Mouse (Mus musculus) midbrain, embryonic 13.5 days (tissue): ENCODE data around the gene Ecel1. TPM values are rescaled to one million over a fixed set of nuclear protein-coding genes. Genes with fewer than 3 reads are reported as not detected.
A peak's percentile ranks its signal among the peaks of the same experiment; 100 is the strongest.

Source experiments
- ATAC-seq: fragments of 200-750 bp; cut with Nextera tagmentation; 2 replicates; pipeline ENCODE4 v1.8.0; 2017; ENCODE audit warnings: mild to moderate bottlenecking, moderate TSS enrichment, moderate library complexity
- H3K27ac ChIP-seq: fragments of 300-500 bp; sonication (generic); 2 replicates; pipeline ENCODE4 v1.5.1; 2015; ENCODE audit warnings: inconsistent platforms, mild to moderate bottlenecking, moderate library complexity
- H3K27me3 ChIP-seq: fragments of 300-500 bp; sonication (generic); 2 replicates; pipeline ENCODE4 v1.6.1; 2015; ENCODE audit warnings: mild to moderate bottlenecking, inconsistent platforms
- H3K36me3 ChIP-seq: fragments of 300-500 bp; sonication (generic); 2 replicates; pipeline ENCODE4 v1.6.1; 2015; ENCODE audit warnings: mild to moderate bottlenecking, inconsistent platforms
- H3K4me1 ChIP-seq: fragments of 300-500 bp; sonication (generic); replicated peaks from 2 replicates; pipeline ENCODE4 v1.6.1; 2015; ENCODE audit warnings: inconsistent platforms
- H3K4me2 ChIP-seq: fragments of 300-500 bp; sonication (generic); replicated peaks from 2 replicates; pipeline ENCODE4 v1.6.1; 2015; ENCODE audit warnings: moderate library complexity, mild to moderate bottlenecking, inconsistent platforms
- H3K4me3 ChIP-seq: fragments of 300-500 bp; sonication (generic); replicated peaks from 2 replicates; pipeline ENCODE4 v1.5.1; 2015; ENCODE audit warnings: mild to moderate bottlenecking, inconsistent platforms
- H3K9ac ChIP-seq: fragments of 300-500 bp; sonication (generic); replicated peaks from 2 replicates; pipeline ENCODE4 v1.6.1; 2015; ENCODE audit warnings: mild to moderate bottlenecking, inconsistent platforms
- H3K9me3 ChIP-seq: fragments of 300-500 bp; sonication (generic); 2 replicates; pipeline ENCODE4 v1.6.1; 2016; ENCODE audit warnings: mild to moderate bottlenecking, inconsistent platforms
- WGBS: fragments of 180-500 bp; shearing (Covaris S2); methylation state at CpG from one replicate; pipeline ENCODE4 v1.1.7; 2015; 5-methylcytosine and 5-hydroxymethylcytosine counted together
- polyA plus RNA-seq: library from polyadenylated mRNA; unstranded; fragments of >200 nt; fragmentation: Nextera tagmentation; extraction: Ambion mirVana; gene quantifications from 2 replicates; pipeline ENCODE4 v1.2.1, GENCODE M21; 2015

The Ecel1 gene
- polyA plus RNA-seq, 1 experiment from 2014 or later = 15.0 TPM

DNA sequence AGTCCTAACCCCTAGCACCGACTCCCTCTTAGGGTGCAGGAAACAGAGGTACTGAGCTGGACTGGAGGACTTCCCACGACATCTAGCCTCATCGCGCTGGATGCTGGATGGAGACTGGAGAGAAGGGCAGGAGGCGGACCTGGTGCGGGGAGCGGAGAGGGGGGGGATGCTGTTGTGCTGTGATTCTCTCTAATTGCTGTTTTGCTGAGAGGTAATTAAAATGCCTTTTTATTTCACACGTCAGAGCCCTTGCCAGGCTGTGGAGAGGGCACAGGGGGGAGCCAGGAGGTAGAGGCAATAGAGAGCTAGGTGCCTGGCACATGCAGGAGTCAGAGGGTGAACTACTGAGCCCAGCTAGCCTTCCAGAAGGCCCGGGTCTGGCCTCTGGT is 8.5 kb upstream of the Ecel1 start:
- no peak overlapping the region for H3K4me2 ChIP-seq
- H3K9ac ChIP-seq = no peak overlapping the region
- WGBS = 44% methylated on average over 9 of the region's 9 CpGs
- no peak overlapping the region for H3K4me3 ChIP-seq
- ATAC-seq = peak; percentile 29
- H3K9me3 ChIP-seq = no peaks in the 10 kb centered on the region
- peaks cover 26% of the 10 kb centered on the region for H3K4me1 ChIP-seq
- H3K27ac ChIP-seq = peak overlapping the region; percentile 60; the same call in 1 of the 2 replicates
- H3K27me3 ChIP-seq = peaks cover 7% of the 10 kb centered on the region
- H3K36me3 ChIP-seq = no peaks in the 10 kb centered on the region

DNA sequence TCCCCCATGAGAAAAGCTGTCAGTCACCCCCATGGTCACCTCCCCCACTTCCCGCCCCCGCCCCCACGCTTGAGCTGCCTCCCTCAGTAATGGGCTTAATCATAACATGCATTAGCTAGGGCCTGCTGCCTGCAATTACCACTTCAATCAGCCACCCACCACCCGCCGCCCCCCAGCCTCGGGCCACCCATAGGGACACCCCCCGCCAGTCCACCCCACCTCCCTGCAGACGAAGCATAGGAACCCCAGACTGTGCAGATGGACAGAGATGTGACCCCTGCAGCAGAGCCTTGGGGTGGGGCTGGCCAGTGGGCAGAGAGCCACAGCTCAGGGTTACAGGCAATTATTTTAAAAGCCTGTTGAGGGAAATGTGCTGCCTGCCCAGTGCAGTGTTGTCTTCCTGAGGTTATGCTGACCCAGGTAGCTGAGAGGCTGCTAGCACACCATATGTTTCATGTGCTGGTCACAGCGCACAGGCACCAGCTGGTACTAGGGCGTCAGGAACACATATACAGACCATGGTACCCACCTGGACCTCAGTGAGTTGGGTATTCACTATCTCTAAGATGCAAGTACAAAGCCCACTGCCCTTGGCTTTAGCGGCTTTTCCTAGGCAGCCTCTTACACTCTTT is 8.0 kb upstream of the Ecel1 start:
- H3K36me3 ChIP-seq = no peaks in the 10 kb centered on the region
- H3K9me3 ChIP-seq = no peaks in the 10 kb centered on the region
- ATAC-seq = peak; percentile 45
- peaks cover 21% of the 10 kb centered on the region for H3K4me1 ChIP-seq
- peak overlapping the region; percentile 60 for H3K27ac ChIP-seq
- no peak overlapping the region for H3K4me2 ChIP-seq
- H3K27me3 ChIP-seq = peaks cover 7% of the 10 kb centered on the region
- no peak overlapping the region for H3K4me3 ChIP-seq
- 40% methylated on average over 11 of the region's 11 CpGs for WGBS
- no peak overlapping the region for H3K9ac ChIP-seq

DNA sequence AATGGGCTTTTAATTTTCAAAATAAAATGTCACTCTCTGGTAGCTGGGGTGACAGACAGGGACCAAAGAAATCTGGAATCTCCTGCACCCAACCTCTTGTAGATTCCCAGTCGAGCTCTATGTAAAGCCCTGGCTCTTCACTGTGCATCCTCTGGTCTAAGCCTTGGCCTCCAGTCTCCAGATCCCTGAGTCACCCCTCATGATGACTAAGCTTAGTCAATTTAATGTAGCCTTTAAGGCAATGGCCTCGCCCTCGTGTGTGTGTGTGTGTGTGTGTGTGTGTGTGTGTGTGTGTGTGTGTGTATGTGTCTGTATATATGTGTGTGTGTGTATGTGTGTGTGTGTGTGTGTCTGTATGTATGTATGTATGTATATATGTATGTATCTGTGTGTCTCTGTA is 3.1 kb upstream of the Ecel1 start:
- no peaks in the 10 kb centered on the region for H3K9me3 ChIP-seq
- H3K4me1 ChIP-seq = peaks cover 22% of the 10 kb centered on the region
- no peaks in the 10 kb centered on the region for H3K36me3 ChIP-seq
- H3K27ac ChIP-seq = no peak overlapping the region
- H3K9ac ChIP-seq = no peak overlapping the region
- 84% methylated on average over 3 of the region's 3 CpGs for WGBS
- no peak overlapping the region for H3K4me2 ChIP-seq
- no peak overlapping the region for H3K4me3 ChIP-seq
- no peak for ATAC-seq
- H3K27me3 ChIP-seq = peaks cover 51% of the 10 kb centered on the region

DNA sequence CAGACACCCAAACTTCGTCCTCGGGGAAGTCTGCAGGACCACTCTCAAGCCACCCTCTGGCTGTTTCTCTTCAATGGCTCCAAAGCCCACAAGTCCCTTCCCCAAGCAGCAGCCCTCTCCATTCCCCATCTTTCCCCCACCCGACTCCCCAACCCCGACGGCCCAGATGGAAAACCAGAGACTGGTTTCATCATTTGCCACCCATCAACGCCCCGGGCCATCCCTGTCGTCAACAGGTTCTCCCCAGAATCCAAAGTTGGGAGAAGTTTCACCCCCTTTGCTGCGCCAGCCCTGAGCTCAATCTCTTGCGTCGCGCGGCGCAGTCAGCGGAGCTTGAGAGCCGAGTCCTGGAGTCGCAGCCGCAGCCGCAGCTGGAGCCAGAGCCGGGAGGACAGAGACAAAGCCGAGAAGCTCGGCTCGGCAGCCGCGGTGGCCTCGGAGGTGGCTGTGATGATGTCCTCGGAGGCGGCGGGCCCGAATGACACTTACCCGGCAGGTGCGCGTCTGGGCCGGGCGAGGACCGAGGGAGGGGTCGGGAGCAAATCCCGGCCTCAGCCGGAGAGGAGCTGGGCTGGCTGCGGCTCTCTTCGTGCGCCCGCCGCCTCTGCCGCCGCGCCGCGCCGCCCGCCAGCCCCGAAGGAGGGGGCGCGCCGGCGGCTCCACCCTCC is 656 bp downstream of the Ecel1 start:
- under 1% methylated on average over 56 of the region's 56 CpGs for WGBS
- H3K4me2 ChIP-seq = peak overlapping the region; percentile 66
- H3K36me3 ChIP-seq = no peaks in the 10 kb centered on the region
- peaks cover 88% of the 10 kb centered on the region for H3K27me3 ChIP-seq
- H3K4me1 ChIP-seq = peaks cover 28% of the 10 kb centered on the region
- no peaks in the 10 kb centered on the region for H3K9me3 ChIP-seq
- peak; percentile 53 for ATAC-seq
- H3K27ac ChIP-seq = no peak overlapping the region
- peak overlapping the region; percentile 66 for H3K9ac ChIP-seq
- peak overlapping the region; percentile 45 for H3K4me3 ChIP-seq

DNA sequence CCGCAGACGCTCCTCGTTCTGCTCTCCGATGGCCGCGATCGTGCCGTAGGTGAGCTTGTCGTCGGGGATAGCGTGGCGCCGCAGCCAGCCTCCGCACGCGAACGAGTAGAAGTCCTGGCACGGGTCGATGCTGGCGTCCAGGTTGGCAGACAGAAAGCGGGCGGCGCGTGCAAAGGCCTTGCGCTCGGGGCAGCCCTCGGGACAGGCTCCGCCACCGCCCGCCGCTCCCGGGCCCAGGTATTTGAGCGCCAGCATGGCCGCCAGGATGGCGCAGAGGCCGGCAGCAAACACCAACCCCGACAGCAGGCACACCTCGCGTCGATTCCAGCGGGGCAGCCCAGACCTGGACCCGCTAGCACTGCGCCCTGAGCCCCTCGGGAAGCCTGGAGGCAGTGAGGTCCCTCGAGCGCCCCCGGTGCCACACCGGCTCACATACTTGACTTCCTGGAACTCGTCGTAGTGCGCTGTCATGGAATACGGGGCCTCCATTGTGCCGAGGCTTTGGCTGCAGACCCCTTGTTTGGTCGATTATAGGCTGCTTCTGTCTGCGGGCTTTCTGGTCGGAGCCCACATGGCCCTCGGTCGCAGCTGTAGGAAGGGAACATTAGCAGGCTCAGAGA is 1.7 kb downstream of the Ecel1 start:
- peak overlapping the region; percentile 66 for H3K4me2 ChIP-seq
- peaks cover 28% of the 10 kb centered on the region for H3K4me1 ChIP-seq
- peak overlapping the region; percentile 45 for H3K4me3 ChIP-seq
- no peaks in the 10 kb centered on the region for H3K9me3 ChIP-seq
- peaks cover 88% of the 10 kb centered on the region for H3K27me3 ChIP-seq
- no peak overlapping the region for H3K27ac ChIP-seq
- no peaks in the 10 kb centered on the region for H3K36me3 ChIP-seq
- peak overlapping the region; percentile 51 for H3K9ac ChIP-seq
- ATAC-seq = peak; percentile 1; the same call in 1 of the 2 replicates
- under 1% methylated on average over 58 of the region's 58 CpGs for WGBS

DNA sequence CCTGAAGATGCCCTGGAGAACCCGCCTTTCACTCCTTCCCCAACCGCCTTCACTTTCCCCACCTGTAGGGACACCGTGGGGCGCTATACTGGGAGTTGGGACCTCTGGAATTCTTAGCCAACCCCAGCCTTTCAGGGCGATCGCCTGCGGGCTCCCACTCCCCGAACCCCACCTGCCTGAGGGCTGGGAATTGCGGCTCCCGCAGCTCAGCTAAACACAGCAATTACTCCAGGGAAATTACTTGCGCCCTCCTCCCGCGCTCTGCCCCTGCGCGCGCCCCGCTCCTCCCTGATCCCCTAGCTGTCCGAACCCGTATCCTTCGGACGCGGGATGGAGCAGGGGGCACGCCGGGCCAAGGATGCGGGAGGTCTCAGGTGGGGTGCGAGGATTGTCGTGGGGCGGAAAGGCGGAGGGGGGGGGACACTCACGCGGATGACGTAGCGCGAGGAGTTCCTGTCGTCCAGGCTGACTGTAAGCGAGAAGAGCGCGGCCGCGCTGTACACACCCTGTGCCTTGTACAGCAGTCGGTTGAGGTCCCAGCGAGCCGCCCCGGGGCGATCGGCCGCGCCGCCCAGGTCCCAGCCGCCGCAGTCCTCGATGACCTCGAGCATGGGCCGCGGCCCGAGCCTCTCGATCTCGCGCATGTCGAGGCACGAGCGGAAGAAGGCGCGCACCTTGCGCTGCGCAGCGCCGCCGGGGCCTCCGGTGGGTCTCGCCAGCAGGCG is 2.4 kb downstream of the Ecel1 start:
- Histone ChIP-seq H3K4me2 (peak overlapping the region; percentile 66), H3K4me3 (peak overlapping the region; percentile 45), H3K4me1 (peaks cover 28% of the 10 kb centered on the region), H3K27ac (no peak overlapping the region), H3K36me3 (no peaks in the 10 kb centered on the region), H3K9me3 (no peaks in the 10 kb centered on the region), H3K27me3 (peaks cover 88% of the 10 kb centered on the region), H3K9ac (peak overlapping the region; percentile 51)
- ATAC-seq = peak; percentile 28; the same call in 1 of the 2 replicates
- 0% methylated on average over 71 of the region's 72 CpGs for WGBS

DNA sequence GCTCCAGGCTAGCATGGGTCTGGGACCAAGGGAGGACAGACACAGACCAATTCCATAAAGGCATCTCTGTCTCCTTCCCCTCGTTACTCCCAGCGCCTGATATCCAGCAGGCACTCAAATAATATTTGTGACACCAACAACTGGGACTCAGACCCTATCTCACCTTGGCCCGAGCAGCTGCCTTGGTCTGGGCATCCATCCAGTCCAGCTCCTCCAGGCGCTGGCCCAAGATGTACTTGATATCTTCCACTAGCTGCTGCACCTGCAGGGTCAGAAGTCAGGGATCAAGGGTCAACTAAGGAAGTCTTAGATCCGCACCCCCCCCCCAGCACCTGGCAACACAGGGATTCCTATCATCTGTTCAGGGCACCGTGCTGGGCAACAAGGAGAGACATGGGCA is 5.0 kb downstream of the Ecel1 start:
- no peaks in the 10 kb centered on the region for H3K9me3 ChIP-seq
- no peak overlapping the region for H3K4me3 ChIP-seq
- H3K27me3 ChIP-seq = peaks cover 69% of the 10 kb centered on the region
- peaks cover 28% of the 10 kb centered on the region for H3K4me1 ChIP-seq
- 87% methylated on average over 6 of the region's 6 CpGs for WGBS
- no peak overlapping the region for H3K27ac ChIP-seq
- no peaks in the 10 kb centered on the region for H3K36me3 ChIP-seq
- no peak overlapping the region for H3K9ac ChIP-seq
- H3K4me2 ChIP-seq = no peak overlapping the region
- ATAC-seq = no peak

DNA sequence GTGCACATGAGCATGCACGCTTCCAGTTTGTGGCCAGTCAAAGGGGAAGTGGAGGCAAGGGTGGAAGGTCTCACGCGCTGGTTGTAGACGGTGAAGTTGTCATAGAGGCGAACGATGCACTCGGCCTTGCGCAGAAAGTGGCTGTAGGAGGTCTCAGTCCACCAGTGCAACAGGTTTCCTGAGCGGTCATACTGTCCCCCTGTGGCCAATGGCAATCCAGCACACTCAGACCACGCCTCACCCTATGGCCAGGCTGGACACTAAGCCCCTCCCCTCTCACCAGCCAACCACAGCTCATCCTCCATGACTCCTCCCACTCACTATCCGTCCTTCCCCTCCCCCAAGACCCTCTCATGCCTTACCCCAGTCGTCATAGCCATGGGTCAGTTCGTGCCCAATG is 6.9 kb downstream of the Ecel1 start:
- ATAC-seq = no peak
- Histone ChIP-seq H3K36me3 (no peaks in the 10 kb centered on the region), H3K9me3 (no peaks in the 10 kb centered on the region), H3K27ac (no peak overlapping the region), H3K27me3 (peaks cover 51% of the 10 kb centered on the region), H3K4me1 (peaks cover 13% of the 10 kb centered on the region), H3K4me2 (no peak overlapping the region), H3K4me3 (no peak overlapping the region), H3K9ac (no peak overlapping the region)
- 22% methylated on average over 13 of the region's 13 CpGs for WGBS

DNA sequence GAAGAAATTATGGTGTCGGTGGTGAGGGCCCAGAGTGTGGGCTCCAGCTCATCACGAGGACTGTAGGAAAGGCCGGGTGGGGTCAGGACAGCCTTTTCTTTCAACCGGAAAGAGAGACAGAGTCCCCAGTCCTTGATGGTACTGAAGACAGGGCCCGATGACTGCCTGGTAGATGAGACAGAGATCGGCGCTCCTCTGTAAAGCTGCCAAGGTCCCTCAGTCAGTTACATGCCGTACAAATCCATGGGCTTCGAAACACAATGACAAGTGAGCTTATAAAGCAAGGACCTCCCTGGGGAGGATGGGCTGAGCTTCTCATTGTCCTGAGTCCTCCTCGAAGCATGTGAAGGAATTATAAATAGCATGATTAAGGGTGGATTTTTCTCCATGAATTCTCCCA is 13.2 kb downstream of the Ecel1 start:
- peaks cover 4% of the 10 kb centered on the region; the same call in 1 of the 2 replicates for H3K27me3 ChIP-seq
- 65% methylated on average over 10 of the region's 10 CpGs for WGBS
- no peak overlapping the region for H3K4me3 ChIP-seq
- peaks cover 16% of the 10 kb centered on the region for H3K4me1 ChIP-seq
- peak; percentile 13; the same call in 1 of the 2 replicates for ATAC-seq
- no peak overlapping the region for H3K9ac ChIP-seq
- H3K4me2 ChIP-seq = no peak overlapping the region
- no peaks in the 10 kb centered on the region for H3K36me3 ChIP-seq
- H3K27ac ChIP-seq = no peak overlapping the region
- H3K9me3 ChIP-seq = no peaks in the 10 kb centered on the region

DNA sequence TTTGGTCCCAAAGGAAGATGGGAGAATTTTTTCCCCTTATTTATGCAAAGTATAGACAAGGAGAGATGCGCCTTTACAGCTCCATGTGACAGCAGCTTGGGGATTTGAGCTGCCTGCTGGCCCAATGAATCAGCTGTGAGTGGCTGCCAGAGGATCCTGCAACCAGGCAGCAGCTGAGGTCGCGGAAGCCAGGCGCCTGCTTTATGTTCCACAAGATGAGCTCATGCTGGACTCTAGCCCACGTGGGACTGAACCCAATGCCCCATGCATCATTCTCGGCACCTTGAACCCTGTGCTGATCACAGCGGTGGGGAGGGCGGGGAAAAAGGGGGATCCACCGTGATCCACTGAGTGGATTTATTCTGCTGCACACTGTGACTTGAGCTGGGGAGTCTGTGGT is 13.9 kb downstream of the Ecel1 start:
- no peaks in the 10 kb centered on the region for H3K36me3 ChIP-seq
- H3K4me3 ChIP-seq = no peak overlapping the region
- H3K4me1 ChIP-seq = peaks cover 16% of the 10 kb centered on the region
- H3K9me3 ChIP-seq = no peaks in the 10 kb centered on the region
- peak; percentile 43; the same call in 1 of the 2 replicates for ATAC-seq
- no peak overlapping the region for H3K9ac ChIP-seq
- WGBS = 66% methylated on average over 9 of the region's 9 CpGs
- H3K4me2 ChIP-seq = no peak overlapping the region
- no peak overlapping the region for H3K27ac ChIP-seq
- H3K27me3 ChIP-seq = no peaks in the 10 kb centered on the region

DNA sequence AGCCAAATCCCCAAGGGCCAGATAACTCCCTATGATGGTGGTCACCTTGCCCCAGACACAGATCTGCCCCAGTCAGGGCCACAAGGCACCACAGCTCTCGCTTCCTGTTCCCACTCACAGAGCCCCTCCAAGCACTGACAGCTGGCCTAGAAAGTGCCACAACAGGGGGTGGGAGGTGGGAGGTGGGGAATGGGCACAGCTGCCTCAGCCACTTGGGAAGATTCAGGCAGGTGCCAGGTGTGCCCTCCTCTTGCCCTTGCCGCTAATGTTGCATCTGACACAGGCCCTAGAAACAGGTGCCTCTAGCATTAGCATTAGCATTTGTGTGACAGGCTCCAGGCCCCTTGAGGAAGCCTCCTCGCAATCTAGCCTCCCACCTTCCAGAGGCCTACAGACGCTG is 14.8 kb downstream of the Ecel1 start:
- no peak overlapping the region for H3K4me2 ChIP-seq
- H3K27me3 ChIP-seq = no peaks in the 10 kb centered on the region
- no peak overlapping the region for H3K27ac ChIP-seq
- ATAC-seq = peak; percentile 50; the same call in 1 of the 2 replicates
- H3K4me1 ChIP-seq = peaks cover 16% of the 10 kb centered on the region
- 69% methylated on average over 4 of the region's 4 CpGs for WGBS
- H3K9me3 ChIP-seq = no peaks in the 10 kb centered on the region
- no peak overlapping the region for H3K4me3 ChIP-seq
- H3K36me3 ChIP-seq = no peaks in the 10 kb centered on the region
- no peak overlapping the region for H3K9ac ChIP-seq

DNA sequence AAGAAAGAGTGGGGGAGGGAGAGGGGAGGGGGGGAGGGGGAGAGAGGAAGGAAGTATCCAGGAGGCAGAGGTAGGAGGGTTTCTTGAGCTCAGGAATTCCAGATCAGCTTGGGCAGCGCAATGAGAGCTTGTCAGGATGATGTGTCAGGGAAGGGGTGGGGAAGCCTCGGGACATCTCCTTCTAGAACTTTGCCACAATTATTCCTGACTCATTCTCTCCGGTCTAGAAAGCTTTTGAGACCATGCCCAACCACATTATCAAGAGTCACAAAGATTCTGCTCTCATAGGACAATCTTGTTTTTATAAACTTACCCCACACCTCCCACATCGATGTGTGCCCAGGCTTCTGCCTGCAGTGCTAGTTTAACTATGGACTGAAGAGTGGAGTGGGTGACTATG is 24.5 kb downstream of the Ecel1 start:
- H3K4me1 ChIP-seq = no peaks in the 10 kb centered on the region; the same call in 1 of the 2 replicates
- H3K9ac ChIP-seq = no peak overlapping the region
- H3K27ac ChIP-seq = no peak overlapping the region
- no peak overlapping the region for H3K4me2 ChIP-seq
- no peaks in the 10 kb centered on the region for H3K36me3 ChIP-seq
- no peak overlapping the region for H3K4me3 ChIP-seq
- WGBS = 86% methylated on average over 4 of the region's 4 CpGs
- H3K9me3 ChIP-seq = no peaks in the 10 kb centered on the region
- peaks cover 25% of the 10 kb centered on the region for H3K27me3 ChIP-seq
- ATAC-seq = no peak
